Mouse (Mus musculus): ENCODE data around the gene Stxbp6. TPM values are rescaled to one million over a fixed set of nuclear protein-coding genes. Genes with fewer than 3 reads are reported as not detected.

Stxbp6 gene
- polyA plus RNA-seq, 1 experiment = 0.08 TPM

DNA sequence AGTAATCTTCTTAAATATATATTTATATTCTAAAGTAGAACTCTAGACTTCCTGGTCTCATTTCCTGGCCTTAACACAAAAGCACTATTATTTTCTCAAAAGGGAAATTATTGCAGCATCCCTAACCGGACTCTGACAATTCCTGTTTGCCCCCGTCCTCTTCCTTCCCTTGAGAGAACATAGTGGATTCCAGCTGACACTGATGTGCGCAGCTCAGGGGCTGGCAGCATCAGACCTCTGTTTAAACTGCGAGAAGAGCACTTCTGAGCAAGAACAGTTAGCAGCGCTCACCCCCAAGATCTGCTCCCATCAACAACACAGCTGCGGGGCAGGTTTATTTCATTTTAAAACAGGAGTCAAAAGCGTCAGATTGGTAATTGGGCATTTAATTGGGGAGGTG is 142.8 kb downstream of the Stxbp6 start:
- H3K4me3 ChIP-seq (ENCODE audit: insufficient read depth, poor library complexity, severe bottlenecking) = no peak overlapping the region
- H3K27me3 ChIP-seq (ENCODE audit: control insufficient read depth, insufficient read depth, insufficient read length) = no peaks in the 10 kb centered on the region
- H3K79me2 ChIP-seq (ENCODE audit: control insufficient read depth, insufficient read depth) = no peaks in the 10 kb centered on the region
- no peak overlapping the region for H3ac ChIP-seq (ENCODE audit: control insufficient read depth, insufficient read length, low read depth)
- no peaks in the 10 kb centered on the region for H3K79me3 ChIP-seq (ENCODE audit: low read depth)
- H3K36me3 ChIP-seq (ENCODE audit: control insufficient read depth, insufficient read depth) = no peaks in the 10 kb centered on the region
- TF ChIP-seq CTCF (IDR thresholded peaks at IDR 0.05; ENCODE audit: control insufficient read depth, insufficient read depth, insufficient read length) = no peak
- no peak for TF ChIP-seq CEBPB (IDR thresholded peaks at IDR 0.05; ENCODE audit: low read depth)
- no peak for TF ChIP-seq FOSL1 (IDR thresholded peaks at IDR 0.05; ENCODE audit: insufficient read depth, low read length, poor library complexity, severe bottlenecking)
- TF ChIP-seq MYOG (IDR thresholded peaks at IDR 0.05; ENCODE audit: control insufficient read depth, extremely low read depth, insufficient read length) = no peak
- TF ChIP-seq MYOD1 (IDR thresholded peaks at IDR 0.05; ENCODE audit: control insufficient read depth, insufficient read length, low read depth) = no peak
- TF ChIP-seq MAX (IDR thresholded peaks at IDR 0.05) = no peak
- no peak for TF ChIP-seq USF1 (IDR thresholded peaks at IDR 0.05; ENCODE audit: low read depth)

DNA sequence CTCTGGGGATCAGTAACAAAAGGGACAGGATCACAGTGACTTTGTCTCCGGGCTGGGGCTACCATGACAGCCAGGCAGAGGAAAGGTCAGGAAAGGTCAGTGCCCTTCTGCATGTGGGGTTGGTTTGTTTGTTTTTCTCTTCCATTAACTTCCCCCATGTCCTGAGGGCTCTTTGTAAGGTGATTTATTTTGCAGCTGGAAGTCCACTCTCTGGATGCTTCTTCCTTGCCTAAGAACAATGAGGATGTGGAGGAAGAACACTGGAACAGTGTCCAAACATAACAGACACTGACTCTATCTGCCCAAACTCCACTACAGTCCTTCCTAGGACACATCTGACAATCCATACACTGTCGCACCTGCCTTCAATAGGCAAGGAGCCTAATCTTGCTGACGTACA is 146.1 kb downstream of the Stxbp6 start:
- H3ac ChIP-seq (ENCODE audit: control insufficient read depth, insufficient read length, low read depth) = no peak overlapping the region
- H3K79me3 ChIP-seq (ENCODE audit: low read depth) = no peaks in the 10 kb centered on the region
- H3K27me3 ChIP-seq (ENCODE audit: control insufficient read depth, insufficient read depth, insufficient read length) = no peaks in the 10 kb centered on the region
- H3K4me3 ChIP-seq (ENCODE audit: insufficient read depth, poor library complexity, severe bottlenecking) = no peak overlapping the region
- TF ChIP-seq MYOG (IDR thresholded peaks at IDR 0.05; ENCODE audit: control insufficient read depth, extremely low read depth, insufficient read length) (no peak), USF1 (IDR thresholded peaks at IDR 0.05; ENCODE audit: low read depth) (no peak), CTCF (IDR thresholded peaks at IDR 0.05; ENCODE audit: control insufficient read depth, insufficient read depth, insufficient read length) (no peak), MAX (IDR thresholded peaks at IDR 0.05) (no peak), MYOD1 (IDR thresholded peaks at IDR 0.05; ENCODE audit: control insufficient read depth, insufficient read length, low read depth) (no peak), FOSL1 (IDR thresholded peaks at IDR 0.05; ENCODE audit: insufficient read depth, low read length, poor library complexity, severe bottlenecking) (no peak), CEBPB (IDR thresholded peaks at IDR 0.05; ENCODE audit: low read depth) (no peak)
- no peaks in the 10 kb centered on the region for H3K79me2 ChIP-seq (ENCODE audit: control insufficient read depth, insufficient read depth)
- H3K36me3 ChIP-seq (ENCODE audit: control insufficient read depth, insufficient read depth) = no peaks in the 10 kb centered on the region

DNA sequence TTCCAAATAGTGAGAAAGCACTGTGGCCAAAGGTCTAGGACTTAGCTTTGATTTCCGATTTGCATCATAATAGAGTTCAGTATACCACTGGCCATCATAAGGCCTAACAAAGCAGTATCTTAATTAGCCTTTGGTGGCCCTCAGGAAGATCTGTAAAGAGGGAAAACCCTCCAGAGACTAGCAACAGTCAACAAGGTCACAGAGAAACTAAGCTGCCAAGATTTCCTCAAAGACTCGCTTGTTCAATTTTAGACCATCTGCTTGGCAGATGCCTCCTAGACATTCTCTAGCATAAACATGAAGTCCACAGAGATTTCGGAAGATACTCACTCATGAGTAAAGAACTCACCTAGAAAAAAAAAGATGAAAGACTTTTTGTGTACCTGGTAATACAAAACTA is 148.6 kb downstream of the Stxbp6 start:
- Histone ChIP-seq H3ac (ENCODE audit: control insufficient read depth, insufficient read length, low read depth) (no peak overlapping the region), H3K27me3 (ENCODE audit: control insufficient read depth, insufficient read depth, insufficient read length) (no peaks in the 10 kb centered on the region), H3K36me3 (ENCODE audit: control insufficient read depth, insufficient read depth) (no peaks in the 10 kb centered on the region), H3K79me2 (ENCODE audit: control insufficient read depth, insufficient read depth) (no peaks in the 10 kb centered on the region), H3K79me3 (ENCODE audit: low read depth) (no peaks in the 10 kb centered on the region), H3K4me3 (ENCODE audit: insufficient read depth, poor library complexity, severe bottlenecking) (no peak overlapping the region)
- no peak for TF ChIP-seq MYOG (IDR thresholded peaks at IDR 0.05; ENCODE audit: control insufficient read depth, extremely low read depth, insufficient read length)

DNA sequence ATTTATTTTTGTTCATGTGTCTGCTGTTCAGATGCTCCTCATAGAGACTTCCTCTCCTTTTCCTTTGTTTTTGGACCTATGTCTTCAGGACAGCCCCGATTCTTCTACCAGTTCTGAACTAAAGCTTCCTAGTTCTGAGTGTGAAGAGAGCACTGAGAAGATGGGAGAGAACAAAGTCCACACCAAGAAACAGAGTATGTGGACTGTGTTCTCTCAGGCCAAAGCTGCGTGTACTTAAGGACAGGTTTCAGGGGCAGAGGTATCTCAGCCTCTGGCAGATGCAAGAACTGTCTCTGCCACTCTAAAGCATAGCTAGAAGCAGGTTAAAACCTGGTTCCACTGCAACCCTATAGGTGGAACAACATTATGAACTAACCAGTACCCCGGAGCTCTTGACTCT is 151.2 kb downstream of the Stxbp6 start:
- H3K79me3 ChIP-seq (ENCODE audit: low read depth) = no peaks in the 10 kb centered on the region
- H3K79me2 ChIP-seq (ENCODE audit: control insufficient read depth, insufficient read depth) = no peaks in the 10 kb centered on the region
- TF ChIP-seq MAX (IDR thresholded peaks at IDR 0.05) (no peak), MYOD1 (IDR thresholded peaks at IDR 0.05; ENCODE audit: control insufficient read depth, insufficient read length, low read depth) (no peak), CEBPB (IDR thresholded peaks at IDR 0.05; ENCODE audit: low read depth) (no peak), CTCF (IDR thresholded peaks at IDR 0.05; ENCODE audit: control insufficient read depth, insufficient read depth, insufficient read length) (no peak), FOSL1 (IDR thresholded peaks at IDR 0.05; ENCODE audit: insufficient read depth, low read length, poor library complexity, severe bottlenecking) (no peak)
- H3K36me3 ChIP-seq (ENCODE audit: control insufficient read depth, insufficient read depth) = no peaks in the 10 kb centered on the region
- H3K4me3 ChIP-seq (ENCODE audit: insufficient read depth, poor library complexity, severe bottlenecking) = no peak overlapping the region
- no peaks in the 10 kb centered on the region for H3K27me3 ChIP-seq (ENCODE audit: control insufficient read depth, insufficient read depth, insufficient read length)
- H3ac ChIP-seq (ENCODE audit: control insufficient read depth, insufficient read length, low read depth) = no peak overlapping the region

DNA sequence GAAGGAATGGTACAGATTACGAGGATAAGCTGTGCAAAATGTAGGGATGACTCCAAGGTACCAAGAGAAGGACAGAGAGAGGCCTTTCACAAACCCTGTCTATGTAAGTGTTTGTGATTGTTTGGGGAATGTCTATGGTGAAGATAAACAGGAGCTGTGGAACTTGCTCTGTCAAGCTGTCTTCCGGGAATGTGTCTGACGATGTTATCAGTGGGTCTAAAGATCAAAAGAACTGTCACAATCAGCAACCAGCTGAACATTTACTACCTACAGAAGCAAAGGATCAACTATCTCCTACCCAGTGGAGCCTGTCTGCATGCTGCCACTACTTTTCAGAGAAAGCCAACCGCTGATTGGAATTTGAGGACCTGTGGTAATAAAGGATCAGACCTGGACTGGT is 152.3 kb downstream of the Stxbp6 start:
- H3K36me3 ChIP-seq (ENCODE audit: control insufficient read depth, insufficient read depth) = no peaks in the 10 kb centered on the region
- TF ChIP-seq MYOG (IDR thresholded peaks at IDR 0.05; ENCODE audit: control insufficient read depth, extremely low read depth, insufficient read length) (no peak), CEBPB (IDR thresholded peaks at IDR 0.05; ENCODE audit: low read depth) (no peak), MYOD1 (IDR thresholded peaks at IDR 0.05; ENCODE audit: control insufficient read depth, insufficient read length, low read depth) (no peak), CTCF (IDR thresholded peaks at IDR 0.05; ENCODE audit: control insufficient read depth, insufficient read depth, insufficient read length) (no peak), FOSL1 (IDR thresholded peaks at IDR 0.05; ENCODE audit: insufficient read depth, low read length, poor library complexity, severe bottlenecking) (no peak), MAX (IDR thresholded peaks at IDR 0.05) (no peak), USF1 (IDR thresholded peaks at IDR 0.05; ENCODE audit: low read depth) (no peak)

DNA sequence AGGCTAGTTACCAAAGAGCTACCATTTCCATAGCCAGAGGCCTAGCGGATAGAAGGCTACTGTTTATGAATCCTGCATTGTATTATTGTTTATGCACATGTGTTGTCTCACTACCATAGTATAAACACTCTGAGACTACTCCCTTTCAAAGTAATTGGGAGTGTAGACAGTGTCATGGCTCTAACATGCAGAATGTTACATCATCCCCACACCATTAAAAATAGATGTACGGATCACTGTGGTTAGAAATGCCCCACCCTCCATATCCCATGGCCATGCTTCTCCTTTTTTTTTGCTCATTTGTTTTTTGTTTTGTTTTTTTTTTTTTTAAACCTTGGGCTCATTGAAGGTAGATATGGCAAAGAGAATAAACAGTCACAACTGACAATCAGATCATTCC is 154.9 kb downstream of the Stxbp6 start:
- H3K4me3 ChIP-seq (ENCODE audit: insufficient read depth, poor library complexity, severe bottlenecking) = no peak overlapping the region
- H3K27me3 ChIP-seq (ENCODE audit: control insufficient read depth, insufficient read depth, insufficient read length) = no peaks in the 10 kb centered on the region
- no peaks in the 10 kb centered on the region for H3K36me3 ChIP-seq (ENCODE audit: control insufficient read depth, insufficient read depth)
- no peaks in the 10 kb centered on the region for H3K79me3 ChIP-seq (ENCODE audit: low read depth)
- H3ac ChIP-seq (ENCODE audit: control insufficient read depth, insufficient read length, low read depth) = no peak overlapping the region
- TF ChIP-seq CTCF (IDR thresholded peaks at IDR 0.05; ENCODE audit: control insufficient read depth, insufficient read depth, insufficient read length) (no peak), MAX (IDR thresholded peaks at IDR 0.05) (no peak)
- H3K79me2 ChIP-seq (ENCODE audit: control insufficient read depth, insufficient read depth) = no peaks in the 10 kb centered on the region

More for the DNA sequence above, 152.3 kb downstream of the Stxbp6 start:
- H3K4me3 ChIP-seq (ENCODE audit: insufficient read depth, poor library complexity, severe bottlenecking) = no peak overlapping the region
- no peak overlapping the region for H3ac ChIP-seq (ENCODE audit: control insufficient read depth, insufficient read length, low read depth)
- H3K79me2 ChIP-seq (ENCODE audit: control insufficient read depth, insufficient read depth) = no peaks in the 10 kb centered on the region
- no peaks in the 10 kb centered on the region for H3K79me3 ChIP-seq (ENCODE audit: low read depth)
- H3K27me3 ChIP-seq (ENCODE audit: control insufficient read depth, insufficient read depth, insufficient read length) = no peaks in the 10 kb centered on the region
